Mouse (Mus musculus) limb, embryonic 11.5 days (tissue): ENCODE measurements around the gene Med17. TPM values are rescaled to one million over a fixed set of nuclear protein-coding genes. Genes with fewer than 3 reads are reported as not detected.
A peak's percentile ranks its signal among the peaks of the same experiment; 100 is the strongest.

ENCODE experiments used
- ATAC-seq: fragments of 200-750 bp; cut with Nextera tagmentation; 2 replicates; pipeline ENCODE4 v1.8.0; 2017; ENCODE audit warnings: low read depth; ENCODE audit not compliant: insufficient number of reproducible peaks, low FRiP score, low TSS enrichment
- DNase-seq: peaks from one replicate; pipeline ENCODE4 v3.0.0-alpha.2; 2015; ENCODE audit warnings: low spot score
- H3K27ac ChIP-seq: fragments of 300-500 bp; sonication (generic); replicated peaks from 2 replicates; pipeline ENCODE4 v1.5.1; 2014; ENCODE audit warnings: low read depth, mild to moderate bottlenecking, low read length
- H3K27me3 ChIP-seq: fragments of 300-500 bp; sonication (generic); 2 replicates; pipeline ENCODE4 v1.6.1; 2014; ENCODE audit warnings: mild to moderate bottlenecking, low read length, mixed read lengths; ENCODE audit not compliant: control insufficient read depth, insufficient read depth
- H3K36me3 ChIP-seq: fragments of 300-500 bp; sonication (generic); 2 replicates; pipeline ENCODE4 v1.6.1; 2014; ENCODE audit warnings: mild to moderate bottlenecking, low read length, moderate library complexity, mixed read lengths; ENCODE audit not compliant: control insufficient read depth, insufficient read depth
- H3K4me1 ChIP-seq: fragments of 300-500 bp; sonication (generic); 2 replicates; pipeline ENCODE4 v1.6.1; 2014; ENCODE audit warnings: low read length, mixed read lengths; ENCODE audit not compliant: control insufficient read depth, insufficient read depth
- H3K4me2 ChIP-seq: fragments of 300-500 bp; sonication (generic); 2 replicates; pipeline ENCODE4 v1.6.1; 2014; ENCODE audit warnings: low read depth, mild to moderate bottlenecking, moderate library complexity; ENCODE audit not compliant: severe bottlenecking
- H3K4me3 ChIP-seq: fragments of 300-500 bp; sonication (generic); 2 replicates; pipeline ENCODE4 v1.5.1; 2014; ENCODE audit warnings: low read depth, low read length
- H3K9ac ChIP-seq: fragments of 300-500 bp; sonication (generic); 2 replicates; pipeline ENCODE4 v1.6.1; 2014; ENCODE audit warnings: mild to moderate bottlenecking, low read length
- H3K9me3 ChIP-seq: fragments of 300-500 bp; sonication (generic); 2 replicates; pipeline ENCODE4 v1.6.1; 2016; ENCODE audit warnings: low read length; ENCODE audit not compliant: control insufficient read depth
- WGBS: fragments of 180-500 bp; shearing (Covaris S2); extraction: QIAGEN DNeasy Blood & Tissue Kit; methylation state at CpG from one replicate; pipeline ENCODE4 v1.1.7; 2014; 5-methylcytosine and 5-hydroxymethylcytosine counted together
- polyA plus RNA-seq: library from polyadenylated mRNA; unstranded; fragments of >200 nt; fragmentation: Nextera tagmentation; extraction: Ambion mirVana; gene quantifications from 2 replicates; pipeline ENCODE4 v1.2.1, GENCODE M21; 2014

The Med17 gene
- polyA plus RNA-seq, 1 experiment from 2014 or later = 46.6 TPM

GRCm38 (mm10) chr9:15301399-15301798, 21.7 kb upstream of the Med17 start:
- H3K4me1 ChIP-seq = no peaks in the 10 kb centered on the region
- no peak overlapping the region for H3K9ac ChIP-seq
- DNase-seq (peak; percentile 24), ATAC-seq (no peak)
- no peak overlapping the region for H3K4me2 ChIP-seq
- H3K9me3 ChIP-seq = no peaks in the 10 kb centered on the region
- H3K4me3 ChIP-seq = no peak overlapping the region
- no peaks in the 10 kb centered on the region for H3K36me3 ChIP-seq
- no peaks in the 10 kb centered on the region for H3K27me3 ChIP-seq
- WGBS = 37% methylated on average over 6 of the region's 6 CpGs
- no peak overlapping the region; the same call in 1 of the 2 replicates for H3K27ac ChIP-seq

GRCm38 (mm10) chr9:15300056-15300455, 20.3 kb upstream of the Med17 start:
- Histone ChIP-seq H3K4me2 (no peak overlapping the region), H3K27ac (no peak overlapping the region), H3K4me3 (no peak overlapping the region), H3K9me3 (no peaks in the 10 kb centered on the region), H3K4me1 (no peaks in the 10 kb centered on the region), H3K27me3 (no peaks in the 10 kb centered on the region), H3K36me3 (no peaks in the 10 kb centered on the region), H3K9ac (no peak overlapping the region)
- DNase-seq (no peak), ATAC-seq (no peak)
- WGBS = 89% methylated on average over 5 of the region's 5 CpGs

GRCm38 (mm10) chr9:15298451-15298850, 18.7 kb upstream of the Med17 start:
- H3K9ac ChIP-seq = no peak overlapping the region
- no peak overlapping the region for H3K4me2 ChIP-seq
- no peak overlapping the region for H3K27ac ChIP-seq
- no peak overlapping the region for H3K4me3 ChIP-seq
- 8% methylated on average over 2 of the region's 2 CpGs for WGBS
- no peaks in the 10 kb centered on the region for H3K36me3 ChIP-seq
- H3K27me3 ChIP-seq = no peaks in the 10 kb centered on the region
- DNase-seq = no peak
- no peaks in the 10 kb centered on the region for H3K9me3 ChIP-seq
- no peaks in the 10 kb centered on the region for H3K4me1 ChIP-seq
- ATAC-seq = no peak

- H3K27me3 ChIP-seq = no peaks in the 10 kb centered on the region
- H3K36me3 ChIP-seq = no peaks in the 10 kb centered on the region
- no peak overlapping the region for H3K4me3 ChIP-seq
- ATAC-seq (no peak), DNase-seq (no peak)
- H3K4me2 ChIP-seq = no peak overlapping the region
- H3K4me1 ChIP-seq = no peaks in the 10 kb centered on the region
- no peak overlapping the region for H3K9ac ChIP-seq
- no peak overlapping the region for H3K27ac ChIP-seq
- no peaks in the 10 kb centered on the region for H3K9me3 ChIP-seq
- 88% methylated on average over 7 of the region's 7 CpGs for WGBS
Measured at GRCm38 (mm10) chr9:15297112-15297511, 17.4 kb upstream of the Med17 start.

GRCm38 (mm10) chr9:15289251-15289650, 9.5 kb upstream of the Med17 start:
- no peaks in the 10 kb centered on the region for H3K27me3 ChIP-seq
- H3K36me3 ChIP-seq = no peaks in the 10 kb centered on the region
- H3K4me2 ChIP-seq = no peak overlapping the region
- no peak overlapping the region for H3K27ac ChIP-seq
- no peak overlapping the region for H3K4me3 ChIP-seq
- WGBS = 85% methylated on average over 6 of the region's 6 CpGs
- H3K9ac ChIP-seq = no peak overlapping the region
- ATAC-seq (no peak), DNase-seq (no peak)
- no peaks in the 10 kb centered on the region for H3K9me3 ChIP-seq
- H3K4me1 ChIP-seq = no peaks in the 10 kb centered on the region

GRCm38 (mm10) chr9:15288402-15288801, 8.7 kb upstream of the Med17 start:
- Histone ChIP-seq H3K4me3 (no peak overlapping the region), H3K9me3 (no peaks in the 10 kb centered on the region), H3K4me1 (no peaks in the 10 kb centered on the region), H3K27me3 (no peaks in the 10 kb centered on the region), H3K27ac (no peak overlapping the region), H3K36me3 (no peaks in the 10 kb centered on the region), H3K4me2 (no peak overlapping the region), H3K9ac (no peak overlapping the region)
- DNase-seq = no peak
- no peak for ATAC-seq
- 86% methylated on average over 3 of the region's 3 CpGs for WGBS

- no peaks in the 10 kb centered on the region for H3K4me1 ChIP-seq
- WGBS = 60% methylated on average over 6 of the region's 6 CpGs
- H3K27me3 ChIP-seq = no peaks in the 10 kb centered on the region
- no peak overlapping the region for H3K27ac ChIP-seq
- H3K4me3 ChIP-seq = no peak overlapping the region
- no peaks in the 10 kb centered on the region for H3K36me3 ChIP-seq
- no peak overlapping the region for H3K4me2 ChIP-seq
- no peak for DNase-seq
- ATAC-seq = no peak
- H3K9me3 ChIP-seq = no peaks in the 10 kb centered on the region
- H3K9ac ChIP-seq = no peak overlapping the region
Measured at GRCm38 (mm10) chr9:15287846-15288245, 8.1 kb upstream of the Med17 start.

- Histone ChIP-seq H3K9me3 (no peaks in the 10 kb centered on the region), H3K4me3 (no peak overlapping the region), H3K4me2 (no peak overlapping the region), H3K27me3 (no peaks in the 10 kb centered on the region), H3K27ac (no peak overlapping the region), H3K4me1 (peaks cover 3% of the 10 kb centered on the region; the same call in 1 of the 2 replicates), H3K9ac (no peak overlapping the region), H3K36me3 (no peaks in the 10 kb centered on the region)
- no peak for DNase-seq
- no peak for ATAC-seq
- WGBS = 68% methylated on average over 3 of the region's 3 CpGs
Measured at GRCm38 (mm10) chr9:15285443-15285842, 5.7 kb upstream of the Med17 start.

GRCm38 (mm10) chr9:15280491-15280879, 754 bp upstream of the Med17 start:
- peaks cover 4% of the 10 kb centered on the region; the same call in 1 of the 2 replicates for H3K36me3 ChIP-seq
- ATAC-seq (no peak), DNase-seq (no peak)
- H3K27me3 ChIP-seq = no peaks in the 10 kb centered on the region
- H3K4me3 ChIP-seq = peak overlapping the region; percentile 97
- peak overlapping the region; percentile 78 for H3K4me2 ChIP-seq
- H3K9me3 ChIP-seq = no peaks in the 10 kb centered on the region
- peaks cover 5% of the 10 kb centered on the region; the same call in 1 of the 2 replicates for H3K4me1 ChIP-seq
- WGBS = 47% methylated on average over 5 of the region's 5 CpGs
- no peak overlapping the region for H3K27ac ChIP-seq
- peak overlapping the region; percentile 74 for H3K9ac ChIP-seq
